Mouse (Mus musculus) lung, adult 2 months (tissue): ENCODE results near the gene Ms4a2.

Experiments used
- CTCF ChIP-seq: fragments of 200-500 bp; IDR thresholded peaks from 2 replicates; pipeline ENCODE4 v1.5.1; 2011; ENCODE audit warnings: mild to moderate bottlenecking, low read length, control low read depth; ENCODE audit not compliant: insufficient read depth
- POLR2A ChIP-seq: fragments of 200-500 bp; IDR thresholded peaks from 2 replicates; pipeline ENCODE4 v1.6.1; 2011; ENCODE audit warnings: low read depth, mild to moderate bottlenecking, control low read depth, low read length, borderline replicate concordance; ENCODE audit errors: extremely low read depth

GRCm38 (mm10) chr19:11589891-11590449 lies 33.5 kb downstream of the Ms4a2 start:
- TF ChIP-seq CTCF (no peak), POLR2A (no peak)
